Mouse (Mus musculus) embryonic facial prominence, embryonic 15.5 days (tissue): ENCODE data around the gene Mfsd2b. TPM values are rescaled to one million over a fixed set of nuclear protein-coding genes. Genes with fewer than 3 reads are reported as not detected.

Source experiments
- polyA plus RNA-seq: library from polyadenylated mRNA; unstranded; fragments of >200 nt; fragmentation: Nextera tagmentation; extraction: Ambion mirVana; gene quantifications from 2 replicates; pipeline ENCODE4 v1.2.1, GENCODE M21; 2015

The Mfsd2b gene
- polyA plus RNA-seq, 1 experiment from 2014 or later: 0.88 TPM

Other genes with a start within 250 kb of the Mfsd2b start
- gene Fam228a, start 135.9 kb downstream of the Mfsd2b start, polyA plus RNA-seq: 0.33 and 0.85 TPM in 2 replicates
- gene Pfn4, start 105.3 kb downstream of the Mfsd2b start, polyA plus RNA-seq: 3.3 and 5.1 TPM in 2 replicates
- 4.2 and 4.9 TPM in 2 replicates for gene Fam228b, start 105.1 kb downstream of the Mfsd2b start, polyA plus RNA-seq
- gene Sf3b6, start 56.8 kb downstream of the Mfsd2b start, polyA plus RNA-seq: 194 and 197 TPM in 2 replicates
- gene Fkbp1b, start 32.8 kb downstream of the Mfsd2b start, polyA plus RNA-seq: 11.3 and 12.7 TPM in 2 replicates
- 15.7 and 18.2 TPM in 2 replicates for gene Wdcp, start 31.1 kb downstream of the Mfsd2b start, polyA plus RNA-seq
- 24.7 and 28.0 TPM in 2 replicates for gene Ubxn2a, start 33.3 kb upstream of the Mfsd2b start, polyA plus RNA-seq
- 10.5 and 10.7 TPM in 2 replicates for gene Atad2b, start 43.0 kb upstream of the Mfsd2b start, polyA plus RNA-seq